In the genomic region with DNA sequence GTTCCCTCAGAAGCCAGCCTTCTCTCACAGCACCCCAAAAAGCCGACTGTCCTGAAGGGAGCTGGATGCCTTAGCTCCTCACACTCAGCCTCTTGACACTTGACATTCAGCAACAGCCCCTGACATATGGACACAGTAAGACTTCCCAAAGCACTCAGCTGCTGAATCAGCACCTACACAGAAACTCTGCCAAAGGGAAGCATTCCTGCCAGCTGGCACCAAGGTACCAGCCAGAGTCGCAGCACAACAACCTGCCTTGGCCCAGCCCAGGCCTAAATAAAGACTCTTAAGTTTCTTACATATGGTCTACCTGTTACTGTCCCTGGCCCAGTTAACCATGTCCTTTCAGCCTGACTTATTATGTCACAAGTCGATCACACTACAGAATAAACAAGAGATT, we compare ENCODE assay signal across 12 mouse cellular contexts. TPM values are rescaled to one million over a fixed set of nuclear protein-coding genes. Genes with fewer than 3 reads are reported as not detected.
DNase-seq lines count a peak whose midpoint lies in the region; TF ChIP-seq lines count a peak whose summit lies in the region.
"Had no signal": no experiment of that assay in that cellular context is flagged by ENCODE, and none has a peak within 500 bp of the region (broad histone marks: within the 10 kb centered on the region; RNA-seq: fewer than 3 reads in every experiment).

No protein-coding gene starts in this region.

- H3K4me3 ChIP-seq in lung, adult 2 months (replicated peaks; ENCODE audit: extremely low read depth, low read depth, low read length), result no peak overlapping the region
- no peak overlapping the region for H3K4me3 ChIP-seq in hindbrain, embryonic 10.5 days
- H3K4me3 ChIP-seq: embryonic facial prominence, embryonic 15.5 days; limb, embryonic 13.5 days had no signal

- peaks cover 99% of the 10 kb centered on the region for H3K36me3 ChIP-seq in hindbrain, embryonic 10.5 days

- no peaks in the 10 kb centered on the region for H3K9me3 ChIP-seq in hindbrain, embryonic 10.5 days
- H3K9me3 ChIP-seq: embryonic facial prominence, embryonic 15.5 days; limb, embryonic 13.5 days had no signal

- no peaks in the 10 kb centered on the region for H3K4me1 ChIP-seq in lung, adult 2 months (ENCODE audit: control insufficient read depth, insufficient read depth, low read length)
- no peaks in the 10 kb centered on the region for H3K4me1 ChIP-seq in hindbrain, embryonic 10.5 days (replicated peaks)
- H3K4me1 ChIP-seq: embryonic facial prominence, embryonic 15.5 days; limb, embryonic 13.5 days had no signal

- no peaks in the 10 kb centered on the region for H3K27me3 ChIP-seq in hindbrain, embryonic 10.5 days (ENCODE audit: insufficient read depth, poor library complexity, severe bottlenecking)
- H3K27me3 ChIP-seq: embryonic facial prominence, embryonic 15.5 days; limb, embryonic 13.5 days had no signal

- no peak overlapping the region for H3K27ac ChIP-seq in hindbrain, embryonic 10.5 days
- H3K27ac ChIP-seq: embryonic facial prominence, embryonic 15.5 days; limb, embryonic 13.5 days had no signal

- peak; percentile 86 for DNase-seq in gastrocnemius, adult 18-20 months (ENCODE audit: low spot score)
- DNase-seq in gastrocnemius, postnatal 14 days, result no peak
- peak; percentile 35 for DNase-seq in lung, postnatal 36 days
- DNase-seq in lung, adult 2 months, result no peak
- DNase-seq in cerebellum, postnatal 25 days, result peak; percentile 95
- peak; percentile 74 to 84 for DNase-seq in kidney, postnatal 36 days
- no peak for DNase-seq in embryo, embryonic 9.5 days (ENCODE audit: extremely low spot score)
- no peak for DNase-seq in hindbrain, embryonic 10.5 days (ENCODE audit: low spot score)
- DNase-seq: layer of hippocampus, adult 9-11 months; lung, postnatal 10 days had no signal

- no peak for TF ChIP-seq CTCF in lung, adult 2 months (IDR thresholded peaks at IDR 0.05; ENCODE audit: insufficient read depth, low read length)

- intact Hi-C loops in gastrocnemius, postnatal 14 days (cut with DNase I; ENCODE audit: low total_unique reads), result no loop called here

- TF ChIP-seq POLR2A in lung, adult 2 months (IDR thresholded peaks at IDR 0.05; ENCODE audit: borderline replicate concordance, extremely low read depth, low read depth, low read length), result no peak

- WGBS in lung, adult 2 months, result 71% methylated on average over 3 of the region's 3 CpGs
- WGBS in hindbrain, embryonic 10.5 days, result 93% methylated on average over 3 of the region's 3 CpGs

RNA-seq across cellular contexts. Expression of a gene that starts 8.4 kb away (rescaled TPM):
- 100 to 1,000 TPM; 203 to 215 TPM for total RNA-seq in gastrocnemius, adult 18-20 months (2021)
- total RNA-seq in gastrocnemius, postnatal 14 days (2021), result 100 to 1,000 TPM in 1 of 2 experiments, 10 to 100 TPM in 1; 97.4 to 106 TPM
- 106 TPM in 2 replicates for polyA plus RNA-seq in lung, adult 2 months (2012; rRNA removed)
- 228 and 273 TPM in 2 replicates for polyA plus RNA-seq in hindbrain, embryonic 10.5 days (2016; fragmentation: Nextera tagmentation; extraction: Ambion mirVana)

RNA-seq across cellular contexts. Expression of a gene that starts 18.0 kb away (rescaled TPM):
- total RNA-seq in gastrocnemius, adult 18-20 months (2021), result 1 to 10 TPM; 2.6 TPM
- 1 to 10 TPM; 2.9 to 3.7 TPM for total RNA-seq in gastrocnemius, postnatal 14 days (2021)
- 30.8 and 41.5 TPM in 2 replicates for polyA plus RNA-seq in lung, adult 2 months (2012; rRNA removed)
- 28.8 and 35.8 TPM in 2 replicates for polyA plus RNA-seq in hindbrain, embryonic 10.5 days (2016; fragmentation: Nextera tagmentation; extraction: Ambion mirVana)

RNA-seq across cellular contexts. Expression of a gene that starts 33.1 kb away (rescaled TPM):
- 10 to 100 TPM; 16.3 to 19.7 TPM for total RNA-seq in gastrocnemius, adult 18-20 months (2021)
- total RNA-seq in gastrocnemius, postnatal 14 days (2021), result 10 to 100 TPM; 17.6 to 19.4 TPM
- polyA plus RNA-seq in lung, adult 2 months (2012; rRNA removed), result 4.8 and 9.1 TPM in 2 replicates
- 80.8 and 101 TPM in 2 replicates for polyA plus RNA-seq in hindbrain, embryonic 10.5 days (2016; fragmentation: Nextera tagmentation; extraction: Ambion mirVana)

RNA-seq across cellular contexts. Expression of a gene that starts 33.2 kb away (rescaled TPM):
- total RNA-seq in gastrocnemius, adult 18-20 months (2021), result 100 to 1,000 TPM; 151 to 154 TPM
- 100 to 1,000 TPM; 126 to 131 TPM for total RNA-seq in gastrocnemius, postnatal 14 days (2021)
- 110 and 112 TPM in 2 replicates for polyA plus RNA-seq in lung, adult 2 months (2012; rRNA removed)
- 163 and 174 TPM in 2 replicates for polyA plus RNA-seq in hindbrain, embryonic 10.5 days (2016; fragmentation: Nextera tagmentation; extraction: Ambion mirVana)

RNA-seq across cellular contexts. Expression of a gene that starts 53.2 kb away (rescaled TPM):
- total RNA-seq in gastrocnemius, adult 18-20 months (2021), result 1 to 10 TPM; 2.2 to 2.9 TPM
- 1 to 10 TPM; 1.7 to 2.4 TPM for total RNA-seq in gastrocnemius, postnatal 14 days (2021)
- 4.8 and 5.7 TPM in 2 replicates for polyA plus RNA-seq in lung, adult 2 months (2012; rRNA removed)
- 14.3 and 15.0 TPM in 2 replicates for polyA plus RNA-seq in hindbrain, embryonic 10.5 days (2016; fragmentation: Nextera tagmentation; extraction: Ambion mirVana)

Comparison
In these comparisons a context has a peak if more than half of its experiments do, and no peak if none do; other contexts are left out.
1. DNase-seq: peak in gastrocnemius, adult 18-20 months (single experiment), lung, postnatal 36 days (single experiment), cerebellum, postnatal 25 days (2 of 2) and kidney, postnatal 36 days (2 of 2); none in gastrocnemius, postnatal 14 days (single experiment), lung, adult 2 months (single experiment), embryo, embryonic 9.5 days (single experiment) and hindbrain, embryonic 10.5 days (single experiment).